Mouse (Mus musculus) liver, adult 2 months (tissue): ENCODE results near the gene Tcte3. TPM values are rescaled to one million over a fixed set of nuclear protein-coding genes. Genes with fewer than 3 reads are reported as not detected.

Experiments used
- polyA plus RNA-seq: library from polyadenylated mRNA; depleted of rRNA; stranded (reverse); fragments of >200 nt; gene quantifications from 2 replicates; pipeline ENCODE4 v1.2.3, GENCODE M21; 2012; rRNA removed
- total RNA-seq: library from RNA; depleted of rRNA; stranded (reverse); fragments of >200 nt; gene quantifications from 2 replicates; pipeline ENCODE4 v1.2.3, GENCODE M21; 2014; rRNA removed

The Tcte3 gene
- total and polyA plus RNA-seq, 2 experiments, result not detected

Other genes starting within 250 kb of the Tcte3 start
- 0.74 and 0.87 TPM in 2 replicates for gene Wdr27, start 98.3 kb downstream of the Tcte3 start, total RNA-seq
- 1.4 and 2.3 TPM in 2 replicates for gene Wdr27, start 98.3 kb downstream of the Tcte3 start, polyA plus RNA-seq
- 18.5 and 21.1 TPM in 2 replicates for gene 1600012H06Rik, start 98.3 kb downstream of the Tcte3 start, total RNA-seq
- 16.7 and 17.4 TPM in 2 replicates for gene 1600012H06Rik, start 98.3 kb downstream of the Tcte3 start, polyA plus RNA-seq
- 14.0 and 14.4 TPM in 2 replicates for gene Phf10, start 80.2 kb downstream of the Tcte3 start, total RNA-seq
- 7.6 and 7.9 TPM in 2 replicates for gene Phf10, start 80.2 kb downstream of the Tcte3 start, polyA plus RNA-seq
- 6.6 and 7.4 TPM in 2 replicates for gene 9030025P20Rik, start 63.0 kb downstream of the Tcte3 start, total RNA-seq
- 3.5 and 4.6 TPM in 2 replicates for gene 9030025P20Rik, start 63.0 kb downstream of the Tcte3 start, polyA plus RNA-seq
- gene Gm3417, start 62.7 kb downstream of the Tcte3 start, total RNA-seq, result not detected in 2 replicates
- gene Gm3417, start 62.7 kb downstream of the Tcte3 start, polyA plus RNA-seq, result 0.54 TPM in 1 of 2 replicates, not detected in the other
- 5.6 and 7.1 TPM in 2 replicates for gene Gm3435, start 31.3 kb downstream of the Tcte3 start, total RNA-seq
- gene Gm3435, start 31.3 kb downstream of the Tcte3 start, polyA plus RNA-seq, result 0.67 and 1.3 TPM in 2 replicates
- 53.6 and 59.1 TPM in 2 replicates for gene Ermard, start 280 bp downstream of the Tcte3 start, total RNA-seq
- gene Ermard, start 280 bp downstream of the Tcte3 start, polyA plus RNA-seq, result 15.4 and 24.9 TPM in 2 replicates
- 3.8 and 3.9 TPM in 2 replicates for gene Gm3448, start within 50 bp of the Tcte3 start, total RNA-seq
- gene Gm3448, start within 50 bp of the Tcte3 start, polyA plus RNA-seq, result 0.30 and 0.61 TPM in 2 replicates